Mouse (Mus musculus): Measurements from ENCODE around the gene Hspbap1. TPM values are rescaled to one million over a fixed set of nuclear protein-coding genes. Genes with fewer than 3 reads are reported as not detected.

Gene Hspbap1
- total and polyA plus RNA-seq, 3 experiments: 13.6 to 15.9 (median 15.3) TPM

GRCm38 (mm10) chr16:35734038-35734437 is 36.1 kb upstream of the Hspbap1 start:
- peaks cover 2 to 34% of the 10 kb centered on the region in 2 experiments for H3K36me3 ChIP-seq (replicated peaks in 1 of 2; ENCODE audit: control insufficient read depth in 1 of 2, insufficient read depth in 1 of 2, low read length in 1 of 2)
- no peak for TF ChIP-seq KAT2A (IDR thresholded peaks at IDR 0.05; ENCODE audit: insufficient replicate concordance, low read length)
- TF ChIP-seq NRF1 (IDR thresholded peaks at IDR 0.05; ENCODE audit: low read depth, low read length): no peak
- no peak; the same call in 1 of the 2 replicates for TF ChIP-seq BHLHE40 (IDR thresholded peaks at IDR 0.05; ENCODE audit: low read depth, low read length)
- no peak for TF ChIP-seq JUND (conservative IDR thresholded peaks at IDR 0.05; ENCODE audit: low read depth, low read length)
- no peak for TF ChIP-seq MAFK (IDR thresholded peaks at IDR 0.05; ENCODE audit: insufficient replicate concordance, low read length)
- TF ChIP-seq CTCF (conservative IDR thresholded peaks at IDR 0.05 in 1 of 2, IDR thresholded peaks at IDR 0.05 in 1 of 2; ENCODE audit: low read depth in 2 of 2, low read length in 2 of 2): peak; percentile 99 to 100
- peak; percentile 99 for TF ChIP-seq SMC3 (IDR thresholded peaks at IDR 0.05; ENCODE audit: low read depth, low read length)
- no peak for TF ChIP-seq MYC (IDR thresholded peaks at IDR 0.05; ENCODE audit: low read depth, low read length)
- peak; percentile 13; the same call in 1 of the 2 replicates for TF ChIP-seq MEF2A (IDR thresholded peaks at IDR 0.05; ENCODE audit: borderline replicate concordance, low read depth, low read length)
- TF ChIP-seq ZC3H11A (IDR thresholded peaks at IDR 0.05; ENCODE audit: low read depth, low read length): peak; percentile 96
- H3K9ac ChIP-seq (ENCODE audit: insufficient read depth, low read depth): no peak overlapping the region
- peaks cover 3 to 28% of the 10 kb centered on the region in 2 experiments; a peak in 3 of 4 replicates for H3K4me1 ChIP-seq (ENCODE audit: control insufficient read depth in 1 of 2, insufficient read depth in 2 of 2)
- no peak overlapping the region for H3K27ac ChIP-seq (ENCODE audit: insufficient read depth, low read depth)
- DNase-seq (ENCODE audit: extremely low read depth): peak; percentile 87
- H3K4me3 ChIP-seq (replicated peaks in 1 of 3; ENCODE audit: low read depth in 2 of 3, low read length in 2 of 3, poor library complexity in 1 of 3): no peak overlapping the region
- in situ Hi-C loops (cut with MboI; ENCODE audit: low pct_ligation_motif_present, low pct_unique_long_range_greater_than_20kb, low sequenced_read_pairs) (loop anchor here (5.0 kb wide), 1 partner anchor 83 kb away; no protein-coding TSS in a partner anchor), dilution Hi-C loops (cut with MboI; ENCODE audit: extremely low pct_ligation_motif_present, extremely low pct_unique_long_range_greater_than_20kb, low sequenced_read_pairs) (no loop called here)
- H3K9me3 ChIP-seq (replicated peaks; ENCODE audit: low read length): no peaks in the 10 kb centered on the region
- H3K4me2 ChIP-seq (ENCODE audit: insufficient read depth, low read depth, poor library complexity, severe bottlenecking): no peak overlapping the region
- H3K27me3 ChIP-seq (replicated peaks): no peaks in the 10 kb centered on the region
- H3K79me2 ChIP-seq (replicated peaks; ENCODE audit: control insufficient read depth, extremely low read depth, insufficient read depth, poor library complexity, severe bottlenecking): no peaks in the 10 kb centered on the region

- Histone ChIP-seq H3K79me2 (replicated peaks; ENCODE audit: control insufficient read depth, extremely low read depth, insufficient read depth, poor library complexity, severe bottlenecking) (no peaks in the 10 kb centered on the region), H3K27ac (ENCODE audit: insufficient read depth, low read depth) (no peak overlapping the region), H3K4me3 (replicated peaks in 1 of 3; ENCODE audit: low read depth in 2 of 3, low read length in 2 of 3, poor library complexity in 1 of 3) (no peak overlapping the region), H3K9ac (ENCODE audit: insufficient read depth, low read depth) (no peak overlapping the region), H3K36me3 (replicated peaks in 1 of 2; ENCODE audit: control insufficient read depth in 1 of 2, insufficient read depth in 1 of 2, low read length in 1 of 2) (peaks cover 0 to 14% of the 10 kb centered on the region in 2 experiments), H3K4me2 (ENCODE audit: insufficient read depth, low read depth, poor library complexity, severe bottlenecking) (no peak overlapping the region), H3K4me1 (ENCODE audit: control insufficient read depth in 1 of 2, insufficient read depth in 2 of 2) (peaks cover 13 to 68% of the 10 kb centered on the region in 2 experiments), H3K9me3 (replicated peaks; ENCODE audit: low read length) (no peaks in the 10 kb centered on the region), H3K27me3 (replicated peaks) (no peaks in the 10 kb centered on the region)
- in situ Hi-C loops (cut with MboI; ENCODE audit: low pct_ligation_motif_present, low pct_unique_long_range_greater_than_20kb, low sequenced_read_pairs): loop anchor here (5.0 kb wide), 1 partner anchor 34 kb away; the partner anchor contains the start of gene Hspbap1
- DNase-seq (ENCODE audit: extremely low read depth): no peak
- TF ChIP-seq ZC3H11A (IDR thresholded peaks at IDR 0.05; ENCODE audit: low read depth, low read length) (no peak), USF1 (IDR thresholded peaks at IDR 0.05; ENCODE audit: low read depth, low read length) (no peak), ZKSCAN1 (IDR thresholded peaks at IDR 0.05; ENCODE audit: borderline replicate concordance, low read depth, low read length) (no peak), CHD1 (IDR thresholded peaks at IDR 0.05; ENCODE audit: low read depth, low read length) (no peak), HCFC1 (IDR thresholded peaks at IDR 0.05; ENCODE audit: low read depth, low read length) (no peak), BHLHE40 (IDR thresholded peaks at IDR 0.05; ENCODE audit: low read depth, low read length) (no peak), PAX5 (IDR thresholded peaks at IDR 0.05; ENCODE audit: low read length) (no peak), CTCF (conservative IDR thresholded peaks at IDR 0.05 in 1 of 2, IDR thresholded peaks at IDR 0.05 in 1 of 2; ENCODE audit: low read depth in 2 of 2, low read length in 2 of 2) (no peak), E2F4 (IDR thresholded peaks at IDR 0.05; ENCODE audit: insufficient replicate concordance, low read depth, low read length) (no peak), MAFK (IDR thresholded peaks at IDR 0.05; ENCODE audit: insufficient replicate concordance, low read length) (no peak), TCF12 (IDR thresholded peaks at IDR 0.05; ENCODE audit: low read depth, low read length) (no peak), RAD21 (IDR thresholded peaks at IDR 0.05; ENCODE audit: low read depth, low read length) (no peak), UBTF (IDR thresholded peaks at IDR 0.05; ENCODE audit: low read depth, low read length) (no peak), GABPA (IDR thresholded peaks at IDR 0.05; ENCODE audit: insufficient replicate concordance, low read depth, low read length) (no peak), MYC (IDR thresholded peaks at IDR 0.05; ENCODE audit: low read depth, low read length) (no peak), NELFE (IDR thresholded peaks at IDR 0.05; ENCODE audit: low read depth, low read length) (no peak), SIN3A (IDR thresholded peaks at IDR 0.05; ENCODE audit: low read length) (no peak), POLR2A (IDR thresholded peaks at IDR 0.05; ENCODE audit: low read depth, low read length) (no peak), ELF1 (IDR thresholded peaks at IDR 0.05; ENCODE audit: low read depth, low read length) (no peak)
- dilution Hi-C loops (cut with MboI; ENCODE audit: extremely low pct_ligation_motif_present, extremely low pct_unique_long_range_greater_than_20kb, low sequenced_read_pairs): no loop called here
These were observed 31.9 kb upstream of the Hspbap1 start for GRCm38 (mm10) chr16:35738096-35738767.

All from CH12.LX (cell line).